Mouse (Mus musculus): ENCODE results near the gene Tas1r3. TPM values are rescaled to one million over a fixed set of nuclear protein-coding genes. Genes with fewer than 3 reads are reported as not detected.

Tas1r3 gene
- polyA plus RNA-seq, 1 experiment from 2014 or later = 0.45 TPM

GRCm38 (mm10) chr4:155849391-155849790 is 13.8 kb downstream of the Tas1r3 start:
- 93% methylated on average over 2 of the region's 2 CpGs for WGBS
- no peak overlapping the region for H3K9ac ChIP-seq
- peaks cover 15% of the 10 kb centered on the region for H3K36me3 ChIP-seq
- peaks cover 52% of the 10 kb centered on the region for H3K4me1 ChIP-seq (replicated peaks)
- no peaks in the 10 kb centered on the region for H3K9me3 ChIP-seq
- H3K27ac ChIP-seq (replicated peaks) = no peak overlapping the region
- H3K4me3 ChIP-seq = no peak overlapping the region
- peak overlapping the region; percentile 88 for H3K4me2 ChIP-seq
- no peak for ATAC-seq (ENCODE audit: low read depth)
- H3K27me3 ChIP-seq = no peaks in the 10 kb centered on the region

DNA sequence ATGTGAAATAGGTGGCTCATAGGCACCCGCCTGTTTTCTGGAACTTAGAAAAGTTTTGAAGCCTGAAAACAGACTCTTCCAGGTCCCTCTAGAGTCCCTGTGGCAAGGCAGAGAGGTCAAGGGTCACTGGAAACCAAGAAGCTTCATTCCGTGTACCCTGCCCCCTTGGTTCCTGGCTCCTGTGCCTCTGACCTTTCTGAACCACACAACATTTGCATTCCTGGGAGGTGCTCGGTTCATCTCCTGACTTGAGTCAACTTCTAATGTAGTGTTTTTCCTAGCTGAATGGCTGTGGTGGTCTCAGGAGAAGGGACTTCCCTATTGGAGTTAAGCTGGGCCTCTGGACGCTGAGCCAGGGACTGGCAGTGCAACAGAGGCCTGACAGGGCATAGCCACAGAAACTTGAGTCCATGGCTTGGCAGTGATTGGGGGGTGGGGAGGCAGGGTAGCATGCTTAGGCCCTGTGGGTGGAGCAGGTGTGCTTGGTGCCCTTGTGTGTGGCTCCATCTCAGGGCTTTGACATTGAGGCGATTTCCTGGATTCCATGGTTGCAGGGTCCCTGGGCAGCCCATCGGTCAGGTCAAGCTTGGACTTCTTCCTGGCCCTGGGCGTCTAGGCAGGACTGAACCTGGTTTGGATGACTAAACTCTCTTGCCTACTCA is 14.6 kb downstream of the Tas1r3 start:
- 58% methylated on average over 7 of the region's 7 CpGs for WGBS
- peaks cover 52% of the 10 kb centered on the region for H3K4me1 ChIP-seq (replicated peaks)
- no peaks in the 10 kb centered on the region for H3K9me3 ChIP-seq

DNA sequence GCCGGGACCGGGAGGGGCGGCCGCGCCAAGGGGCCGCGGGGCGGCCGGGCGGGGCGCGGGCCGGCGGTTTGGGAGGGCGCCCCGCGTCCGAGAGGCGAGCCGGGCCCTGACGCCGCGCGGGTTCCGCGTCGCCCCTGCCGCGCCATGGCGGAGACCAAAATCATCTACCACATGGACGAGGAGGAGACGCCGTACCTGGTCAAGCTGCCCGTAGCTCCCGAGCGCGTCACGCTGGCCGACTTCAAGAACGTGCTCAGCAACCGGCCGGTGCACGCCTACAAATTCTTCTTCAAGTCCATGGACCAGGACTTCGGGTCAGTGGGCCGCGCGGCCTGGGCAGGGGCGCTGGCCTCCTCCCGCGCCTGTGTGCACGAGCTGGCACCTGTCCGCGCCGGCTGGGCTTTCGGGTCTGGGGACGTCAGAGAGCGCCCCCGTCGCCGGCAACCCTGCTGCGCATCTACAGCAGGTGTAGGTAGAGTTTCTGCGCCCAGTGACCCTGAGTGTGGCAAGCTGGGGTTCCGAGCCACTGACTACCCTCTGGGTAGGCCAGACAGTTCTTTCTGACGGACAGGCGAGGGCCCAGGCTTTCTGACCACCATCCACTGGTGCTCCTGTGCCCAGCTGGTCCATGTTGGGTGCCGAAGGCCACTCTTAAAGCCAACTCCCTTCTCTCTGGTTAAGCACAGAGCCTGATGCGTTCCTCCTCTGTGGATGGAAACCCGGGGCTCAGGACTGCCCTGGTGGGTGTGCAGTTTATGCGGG is 15.4 kb downstream of the Tas1r3 start:
- H3K9me3 ChIP-seq = no peaks in the 10 kb centered on the region
- H3K9ac ChIP-seq = peak overlapping the region; percentile 88
- peak; percentile 64 for ATAC-seq (ENCODE audit: low read depth)
- 1% methylated on average over 69 of the region's 69 CpGs for WGBS
- H3K4me3 ChIP-seq = peak overlapping the region; percentile 89
- 0 out of 2 replicates have a peak, but pooled peaks cover 1% of the 10 kb centered on the region for H3K27me3 ChIP-seq
- H3K27ac ChIP-seq (replicated peaks) = peak overlapping the region; percentile 84
- peak overlapping the region; percentile 88 for H3K4me2 ChIP-seq
- no peaks in the 10 kb centered on the region for H3K36me3 ChIP-seq
- H3K4me1 ChIP-seq (replicated peaks) = peaks cover 52% of the 10 kb centered on the region

More for the DNA sequence above, 14.6 kb downstream of the Tas1r3 start:
- peak overlapping the region; percentile 89 for H3K4me3 ChIP-seq
- ATAC-seq (ENCODE audit: low read depth) = no peak
- no peak overlapping the region for H3K27ac ChIP-seq (replicated peaks)
- peaks cover 6% of the 10 kb centered on the region for H3K36me3 ChIP-seq
- no peaks in the 10 kb centered on the region for H3K27me3 ChIP-seq
- H3K9ac ChIP-seq = peak overlapping the region; percentile 88
- H3K4me2 ChIP-seq = peak overlapping the region; percentile 88

GRCm38 (mm10) chr4:155846871-155847578 is 16.1 kb downstream of the Tas1r3 start, which contains the start of gene Dvl1:
Gene Dvl1 (plus strand): TSS chr4:155847402.
- WGBS = 2% methylated on average over 64 of the region's 65 CpGs
- peak within 1 kb of the TSS; percentile 88 for H3K4me2 ChIP-seq
- H3K27me3 ChIP-seq = peaks cover 7% of the 10 kb centered on the region; the same call in 1 of the 2 replicates
- peak within 1 kb of the TSS; percentile 88 for H3K9ac ChIP-seq
- peaks cover 50% of the 10 kb centered on the region for H3K4me1 ChIP-seq (replicated peaks)
- H3K36me3 ChIP-seq = peaks cover 3% of the 10 kb centered on the region; the same call in 1 of the 2 replicates
- H3K27ac ChIP-seq (replicated peaks) = peak within 1 kb of the TSS; percentile 84
- no peaks in the 10 kb centered on the region for H3K9me3 ChIP-seq
- H3K4me3 ChIP-seq = peak within 1 kb of the TSS; percentile 89
- peak; percentile 89 for ATAC-seq (ENCODE audit: low read depth)

- Histone ChIP-seq H3K36me3 (peaks cover 3% of the 10 kb centered on the region; the same call in 1 of the 2 replicates), H3K27ac (replicated peaks) (no peak overlapping the region), H3K9ac (no peak overlapping the region), H3K4me3 (no peak overlapping the region), H3K4me2 (no peak overlapping the region), H3K4me1 (replicated peaks) (peaks cover 38% of the 10 kb centered on the region), H3K9me3 (no peaks in the 10 kb centered on the region), H3K27me3 (peaks cover 26% of the 10 kb centered on the region)
- 91% methylated on average over 5 of the region's 5 CpGs for WGBS
- no peak for ATAC-seq (ENCODE audit: low read depth)
Observed at GRCm38 (mm10) chr4:155843231-155843630, 19.9 kb downstream of the Tas1r3 start.

GRCm38 (mm10) chr4:155841651-155842270 is 21.4 kb downstream of the Tas1r3 start:
- WGBS = 36% methylated on average over 38 of the region's 38 CpGs
- H3K36me3 ChIP-seq = peaks cover 3% of the 10 kb centered on the region; the same call in 1 of the 2 replicates
- no peak overlapping the region for H3K27ac ChIP-seq (replicated peaks)
- peak overlapping the region; percentile 38; the same call in 1 of the 2 replicates for H3K4me3 ChIP-seq
- H3K9me3 ChIP-seq = no peaks in the 10 kb centered on the region
- peak overlapping the region; percentile 60 for H3K4me2 ChIP-seq
- peaks cover 26% of the 10 kb centered on the region for H3K27me3 ChIP-seq
- peak overlapping the region; percentile 64 for H3K9ac ChIP-seq
- H3K4me1 ChIP-seq (replicated peaks) = peaks cover 32% of the 10 kb centered on the region
- ATAC-seq (ENCODE audit: low read depth) = peak; percentile 4; the same call in 1 of the 2 replicates

DNA sequence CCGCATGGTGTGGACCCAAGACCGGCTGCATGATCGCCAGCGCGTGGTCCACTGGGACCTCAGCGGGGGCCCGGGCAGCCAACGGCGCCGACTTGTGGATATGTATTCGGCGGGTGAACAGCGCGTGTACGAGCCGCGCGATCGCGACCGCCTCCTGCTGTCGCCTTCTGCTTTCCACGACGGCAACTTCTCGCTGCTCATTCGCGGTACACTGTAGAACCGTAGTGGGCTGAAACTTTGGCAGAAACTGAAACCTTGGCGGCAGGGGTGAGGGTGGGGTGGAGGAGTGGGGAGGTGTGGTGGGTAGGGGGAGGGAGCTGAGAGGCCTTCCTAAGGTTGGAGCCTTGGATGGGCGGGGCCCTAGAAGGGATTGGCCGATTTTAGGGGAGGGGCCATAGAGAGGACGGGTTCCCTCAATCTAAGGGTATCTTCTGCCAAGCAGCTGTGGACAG is 22.1 kb downstream of the Tas1r3 start:
- under 1% methylated on average over 32 of the region's 32 CpGs for WGBS
- Histone ChIP-seq H3K4me1 (replicated peaks) (peaks cover 26% of the 10 kb centered on the region), H3K36me3 (peaks cover 3% of the 10 kb centered on the region; the same call in 1 of the 2 replicates), H3K27me3 (peaks cover 26% of the 10 kb centered on the region), H3K4me2 (peak overlapping the region; percentile 60), H3K9ac (peak overlapping the region; percentile 64), H3K4me3 (peak overlapping the region; percentile 38), H3K27ac (replicated peaks) (no peak overlapping the region), H3K9me3 (no peaks in the 10 kb centered on the region)
- peak; percentile 23; the same call in 1 of the 2 replicates for ATAC-seq (ENCODE audit: low read depth)

DNA sequence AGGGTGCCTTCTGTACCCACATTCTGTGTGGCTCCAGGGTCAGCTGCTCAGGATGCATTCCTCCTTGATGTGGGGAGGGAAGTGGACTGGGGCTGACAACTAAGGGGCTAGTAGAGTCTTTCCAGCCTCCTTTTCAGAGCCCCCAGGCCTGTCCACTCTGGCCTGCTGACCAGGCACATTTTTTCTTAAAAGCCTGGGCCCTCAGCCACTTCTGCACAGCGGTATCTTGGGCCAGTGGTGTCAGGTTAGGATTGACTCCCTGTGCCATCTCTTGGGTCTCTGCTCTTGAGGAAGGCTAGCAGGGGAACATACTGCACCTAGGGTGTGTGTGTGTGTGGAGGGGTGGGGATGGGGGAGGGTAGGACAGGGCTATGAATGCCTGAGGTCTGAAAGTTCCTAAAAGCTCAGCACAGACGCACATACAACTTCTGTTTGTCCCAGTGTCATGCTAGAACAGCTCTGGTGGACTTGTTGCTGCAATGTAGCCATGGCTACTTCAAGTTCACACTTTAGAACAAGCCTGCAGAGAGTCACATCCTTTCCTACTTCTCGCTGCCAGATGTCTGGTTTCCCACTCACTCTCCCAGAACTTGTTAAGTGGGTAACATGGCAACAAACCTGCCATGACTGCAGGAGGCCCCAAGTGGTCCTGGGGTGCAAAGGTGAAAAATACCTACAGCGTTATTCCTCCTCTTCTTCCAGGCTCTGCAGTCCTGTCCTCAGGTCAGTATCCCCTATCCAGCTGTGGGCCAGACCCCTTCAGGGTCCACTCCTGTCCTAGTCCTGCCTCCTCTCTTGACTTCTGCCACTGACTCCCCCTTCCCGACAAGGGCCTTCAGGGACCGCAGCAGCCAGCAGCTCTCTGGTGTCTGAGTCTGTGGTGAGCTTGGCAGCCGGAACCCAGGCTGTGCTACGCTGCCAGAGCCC is 22.8 kb downstream of the Tas1r3 start:
- Histone ChIP-seq H3K27ac (replicated peaks) (peak overlapping the region; percentile 38; the same call in 1 of the 2 replicates), H3K9me3 (no peaks in the 10 kb centered on the region), H3K9ac (peak overlapping the region; percentile 64), H3K4me2 (peak overlapping the region; percentile 60), H3K4me1 (replicated peaks) (peaks cover 26% of the 10 kb centered on the region), H3K4me3 (peak overlapping the region; percentile 38), H3K36me3 (peaks cover 3% of the 10 kb centered on the region; the same call in 1 of the 2 replicates), H3K27me3 (peaks cover 26% of the 10 kb centered on the region)
- WGBS = 10% methylated on average over 8 of the region's 8 CpGs
- ATAC-seq (ENCODE audit: low read depth) = peak; percentile 32; the same call in 1 of the 2 replicates

- peak; percentile 54 for ATAC-seq (ENCODE audit: low read depth)
- peaks cover 26% of the 10 kb centered on the region for H3K27me3 ChIP-seq
- H3K9ac ChIP-seq = peak within 1 kb of the TSS; percentile 64
- H3K9me3 ChIP-seq = no peaks in the 10 kb centered on the region
- peaks cover 3% of the 10 kb centered on the region; the same call in 1 of the 2 replicates for H3K36me3 ChIP-seq
- peak within 1 kb of the TSS; percentile 60 for H3K4me2 ChIP-seq
- WGBS = 2% methylated on average over 16 of the region's 16 CpGs
- peaks cover 26% of the 10 kb centered on the region for H3K4me1 ChIP-seq (replicated peaks)
- H3K27ac ChIP-seq (replicated peaks) = peak within 1 kb of the TSS; percentile 46; the same call in 1 of the 2 replicates
- H3K4me3 ChIP-seq = peak within 1 kb of the TSS; percentile 38
Observed at GRCm38 (mm10) chr4:155839483-155839910, 23.7 kb downstream of the Tas1r3 start, which contains the start of gene Mxra8. Gene Mxra8 (plus strand): TSS chr4:155839680.

Measured in neural tube, embryonic 13.5 days (tissue).